Mouse (Mus musculus) mature B cell (primary cell): ENCODE measurements around the gene Tfrc.

Source experiments
- in situ Hi-C: fragments of 300-500 bp; cut with MboI; formaldehyde crosslinking; loops from 2 replicates; pipeline ENCODE4 v1.14.3; 2019

Gene Tfrc

DNA sequence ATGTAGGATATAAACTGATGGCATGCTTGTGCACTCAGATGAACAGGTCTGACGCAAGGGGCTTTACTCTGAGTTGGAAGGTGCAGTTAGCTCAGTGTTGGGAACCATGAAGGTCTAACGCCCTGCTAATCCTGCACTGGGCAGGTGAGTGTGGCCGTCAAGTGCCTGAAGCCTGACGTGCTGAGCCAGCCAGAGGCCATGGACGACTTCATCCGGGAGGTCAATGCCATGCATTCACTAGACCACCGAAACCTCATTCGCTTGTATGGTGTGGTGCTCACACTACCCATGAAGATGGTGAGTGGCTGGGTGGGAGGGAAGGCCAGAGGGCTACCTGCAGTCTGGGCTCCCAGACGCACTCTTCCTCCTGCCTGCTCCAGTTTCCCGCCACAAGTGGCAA, 60.5 kb downstream of the Tfrc start:
- in situ Hi-C loops: no loop called here

DNA sequence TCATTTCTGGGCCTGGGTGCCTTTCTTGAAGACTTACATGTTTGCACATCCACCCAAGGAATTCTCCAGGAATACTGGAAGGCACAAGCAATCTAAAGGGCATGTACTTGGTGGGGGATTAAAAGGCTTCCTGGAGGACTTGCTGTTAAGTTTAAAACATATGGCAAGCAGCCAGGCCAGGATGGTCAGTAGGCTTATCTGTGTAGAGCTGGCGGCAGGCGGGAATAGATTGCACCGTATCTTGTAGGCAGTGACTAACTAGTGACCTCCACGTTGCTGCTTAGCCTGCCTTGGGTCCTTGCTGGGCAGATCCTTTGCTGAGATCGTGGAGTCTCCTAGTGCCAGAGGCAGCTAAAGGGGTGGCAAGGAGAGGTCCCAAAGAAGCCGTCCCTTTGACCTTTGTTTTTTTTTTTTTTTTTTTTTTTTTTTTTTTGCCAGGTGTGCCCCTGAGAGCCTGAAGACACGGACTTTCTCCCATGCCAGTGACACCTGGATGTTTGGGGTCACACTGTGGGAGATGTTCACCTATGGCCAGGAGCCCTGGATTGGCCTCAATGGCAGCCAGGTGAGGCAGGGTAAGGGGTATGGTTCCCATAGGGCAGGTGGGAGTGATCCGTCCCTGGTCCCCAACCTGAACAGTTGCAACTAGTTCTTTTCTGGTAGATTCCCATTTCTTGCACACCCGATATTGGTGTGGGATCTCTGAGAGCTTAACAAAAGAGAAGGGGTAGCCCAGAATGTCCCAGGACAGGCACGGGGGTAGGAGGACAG, 61.8 kb downstream of the Tfrc start:
- in situ Hi-C loops: no loop called here

DNA sequence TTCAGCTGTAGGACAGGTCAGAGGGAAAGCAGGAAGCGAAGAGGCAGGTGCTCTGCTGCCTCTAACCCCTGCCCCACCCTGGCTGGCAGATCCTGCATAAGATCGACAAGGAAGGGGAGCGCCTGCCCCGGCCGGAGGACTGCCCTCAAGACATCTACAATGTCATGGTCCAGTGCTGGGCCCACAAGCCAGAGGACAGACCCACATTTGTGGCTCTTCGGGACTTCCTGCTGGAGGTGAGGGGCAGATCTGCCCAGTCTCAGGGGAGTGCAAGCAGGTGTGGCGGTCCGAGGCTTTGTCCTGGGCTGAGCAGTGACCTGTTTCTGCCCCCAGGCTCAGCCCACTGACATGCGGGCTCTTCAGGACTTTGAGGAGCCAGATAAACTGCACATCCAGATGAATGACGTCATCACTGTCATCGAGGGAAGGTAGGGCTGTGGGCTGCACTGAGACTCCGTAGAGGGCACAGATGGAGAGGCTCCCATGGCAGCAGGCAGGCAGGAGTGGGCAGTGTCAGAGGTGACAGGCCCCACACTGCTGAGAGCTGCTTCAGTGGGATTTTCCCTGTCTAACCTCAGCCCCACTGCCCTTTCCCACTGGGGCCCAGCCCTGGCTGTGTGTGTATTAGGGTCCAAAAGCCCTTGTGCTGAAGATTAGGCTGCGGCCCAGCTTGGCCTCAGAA, 62.6 kb downstream of the Tfrc start:
- in situ Hi-C loops: no loop called here

GRCm38 (mm10) chr16:32672250-32672649, 63.5 kb downstream of the Tfrc start:
- in situ Hi-C loops: no loop called here

GRCm38 (mm10) chr16:32672861-32673560, 64.3 kb downstream of the Tfrc start:
- in situ Hi-C loops: no loop called here

DNA sequence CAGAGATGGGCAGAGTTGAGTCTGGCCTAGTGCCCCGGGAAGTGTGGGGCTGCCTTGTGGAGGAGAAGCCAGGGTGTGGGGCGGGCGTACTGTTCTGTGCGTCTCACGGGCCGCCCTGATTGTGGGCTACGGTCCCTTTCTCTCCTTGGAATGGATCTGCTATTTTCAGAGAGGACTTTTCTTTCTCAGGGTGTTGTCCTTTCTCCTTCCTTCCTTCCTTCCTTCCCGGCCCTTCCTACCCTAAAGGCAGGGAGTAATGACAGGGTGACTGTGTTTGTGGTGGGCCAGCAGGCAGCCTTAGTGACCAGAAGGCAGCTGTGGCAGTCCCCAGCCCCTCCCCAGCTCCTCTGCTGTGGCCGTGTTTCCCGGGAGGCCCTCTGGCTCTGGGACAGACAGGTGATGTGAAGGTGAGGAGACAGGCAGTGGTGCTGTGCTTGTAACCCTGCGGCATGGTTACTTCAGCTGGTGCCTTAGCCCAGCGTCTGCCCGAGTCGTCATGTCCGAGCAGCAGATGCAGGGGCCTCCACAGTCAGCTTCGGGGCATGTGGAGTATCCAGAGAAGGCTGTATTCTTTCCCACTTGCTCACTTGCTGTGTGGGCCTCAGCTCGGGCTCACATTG, 65.5 kb downstream of the Tfrc start:
- in situ Hi-C loops: no loop called here

DNA sequence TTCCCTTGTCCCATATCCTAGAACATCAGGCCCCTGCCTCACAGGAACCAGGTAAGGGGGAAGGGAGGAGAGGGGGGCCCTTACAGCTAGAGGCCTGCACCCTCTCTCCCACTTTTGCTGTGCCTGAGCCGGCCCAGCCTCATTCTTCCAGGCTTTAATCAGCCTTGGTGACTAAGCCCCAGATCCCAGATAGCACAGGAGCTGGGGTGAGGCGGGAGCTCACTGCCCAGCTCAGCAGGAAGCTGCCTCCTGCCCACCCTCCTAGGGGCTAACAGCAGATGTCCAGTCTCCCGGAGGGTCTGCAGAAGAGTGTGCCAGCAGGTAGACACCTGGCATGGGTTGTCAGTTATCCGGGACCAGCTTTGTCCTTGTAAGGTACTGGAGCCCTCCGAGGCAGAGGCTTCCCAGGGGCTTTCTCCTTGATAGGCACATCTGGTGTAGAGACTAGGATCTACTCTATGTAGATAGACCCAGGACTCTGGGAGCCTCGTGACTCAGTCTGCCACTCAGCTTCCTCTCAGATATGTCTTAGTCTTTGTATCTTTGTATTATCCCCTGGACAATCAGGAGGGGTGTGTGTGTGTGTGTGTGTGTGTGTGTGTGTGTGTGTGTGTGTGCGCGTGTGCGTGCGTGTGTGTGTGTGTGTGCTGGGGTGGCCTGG, 68.5 kb downstream of the Tfrc start:
- in situ Hi-C loops: no loop called here

- in situ Hi-C loops: no loop called here
Measured at GRCm38 (mm10) chr16:32677903-32678302, 69.2 kb downstream of the Tfrc start.

- in situ Hi-C loops: no loop called here
Measured at GRCm38 (mm10) chr16:32678812-32679211, 70.1 kb downstream of the Tfrc start.

DNA sequence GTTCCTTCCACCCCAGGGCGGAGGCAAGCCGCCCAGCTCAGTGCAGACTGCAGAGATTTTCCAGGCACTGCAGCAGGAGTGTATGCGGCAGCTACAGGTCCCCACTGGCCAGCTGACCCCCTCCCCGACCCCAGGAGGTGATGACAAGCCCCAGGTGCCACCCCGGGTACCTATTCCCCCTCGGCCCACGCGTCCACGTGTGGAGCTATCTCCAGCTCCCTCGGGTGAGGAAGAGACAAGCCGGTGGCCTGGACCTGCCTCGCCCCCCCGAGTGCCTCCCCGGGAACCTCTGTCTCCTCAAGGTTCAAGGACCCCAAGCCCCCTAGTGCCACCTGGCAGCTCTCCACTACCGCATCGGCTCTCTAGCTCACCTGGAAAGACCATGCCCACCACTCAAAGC, 71.3 kb downstream of the Tfrc start:
- in situ Hi-C loops: loop anchor here (10.0 kb wide), 1 partner anchor 165 kb away; no protein-coding TSS in a partner anchor

DNA sequence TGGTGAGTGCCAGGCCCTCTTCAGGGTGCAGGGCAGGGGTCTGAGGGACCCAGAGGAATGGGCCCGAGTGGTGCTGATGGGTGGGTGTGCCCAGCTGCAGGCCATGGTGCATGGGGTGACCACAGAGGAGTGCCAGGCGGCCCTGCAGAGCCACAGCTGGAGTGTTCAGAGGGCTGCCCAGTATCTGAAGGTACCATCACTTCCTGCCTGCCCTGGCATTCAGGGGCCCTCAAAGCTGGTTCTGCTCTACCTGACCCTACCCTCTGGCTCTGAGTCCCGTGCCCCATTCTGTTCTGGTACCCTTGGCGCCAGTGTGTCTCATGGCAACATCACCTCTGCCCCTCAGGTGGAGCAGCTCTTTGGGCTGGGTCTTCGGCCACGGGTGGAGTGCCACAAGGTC, 72.1 kb downstream of the Tfrc start:
- in situ Hi-C loops: loop anchor here (10.0 kb wide), 1 partner anchor 166 kb away; no protein-coding TSS in a partner anchor

GRCm38 (mm10) chr16:32682194-32682593, 73.5 kb downstream of the Tfrc start:
- in situ Hi-C loops: loop anchor here (10.0 kb wide), 1 partner anchor 167 kb away; no protein-coding TSS in a partner anchor
